Mouse (Mus musculus) neural tube, embryonic 14.5 days (tissue): ENCODE results near the gene Taf9b. TPM values are rescaled to one million over a fixed set of nuclear protein-coding genes. Genes with fewer than 3 reads are reported as not detected.
A peak's percentile ranks its signal among the peaks of the same experiment; 100 is the strongest.
"Not testable (repeated sequence)": the region's sequence is repeated elsewhere in the genome, so short reads cannot be mapped to it uniquely, and the experiment has no call there.

Source experiments
- ATAC-seq: fragments of 200-750 bp; cut with Nextera tagmentation; 2 replicates; pipeline ENCODE4 v1.8.0; 2017; ENCODE audit warnings: low read depth, mild to moderate bottlenecking, moderate TSS enrichment, moderate library complexity
- H3K27ac ChIP-seq: fragments of 300-500 bp; sonication (generic); 2 replicates; pipeline ENCODE4 v1.5.1; 2014; ENCODE audit warnings: low read depth, mild to moderate bottlenecking, control low read depth, low read length, moderate library complexity, mixed read lengths
- H3K27me3 ChIP-seq: fragments of 300-500 bp; sonication (generic); 2 replicates; pipeline ENCODE4 v1.6.1; 2014; ENCODE audit warnings: low read length; ENCODE audit not compliant: control insufficient read depth, insufficient read depth
- H3K36me3 ChIP-seq: fragments of 300-500 bp; sonication (generic); 2 replicates; pipeline ENCODE4 v1.6.1; 2014; ENCODE audit warnings: low read length, mixed read lengths; ENCODE audit not compliant: control insufficient read depth, insufficient read depth
- H3K4me1 ChIP-seq: fragments of 300-500 bp; sonication (generic); 2 replicates; pipeline ENCODE4 v1.6.1; 2014; ENCODE audit warnings: low read length; ENCODE audit not compliant: control insufficient read depth, insufficient read depth
- H3K4me2 ChIP-seq: fragments of 300-500 bp; sonication (generic); 2 replicates; pipeline ENCODE4 v1.6.1; 2014; ENCODE audit warnings: mild to moderate bottlenecking, low read depth, low read length, control low read depth
- H3K4me3 ChIP-seq: fragments of 300-500 bp; sonication (generic); 2 replicates; pipeline ENCODE4 v1.5.1; 2014; ENCODE audit warnings: low read depth, low read length, control low read depth, mixed read lengths
- H3K9ac ChIP-seq: fragments of 300-500 bp; sonication (generic); replicated peaks from 2 replicates; pipeline ENCODE4 v1.6.1; 2014; ENCODE audit warnings: low read depth, mild to moderate bottlenecking, control low read depth, low read length, mixed read lengths
- H3K9me3 ChIP-seq: fragments of 300-500 bp; sonication (generic); 2 replicates; pipeline ENCODE4 v1.6.1; 2016; ENCODE audit warnings: low read length; ENCODE audit not compliant: control insufficient read depth
- WGBS: fragments of 180-500 bp; shearing (Covaris S2); extraction: QIAGEN DNeasy Blood & Tissue Kit; methylation state at CpG from one replicate; pipeline ENCODE4 v1.1.7; 2014; 5-methylcytosine and 5-hydroxymethylcytosine counted together
- polyA plus RNA-seq: library from polyadenylated mRNA; unstranded; fragments of >200 nt; fragmentation: Nextera tagmentation; extraction: Ambion mirVana; gene quantifications from 2 replicates; pipeline ENCODE4 v1.2.1, GENCODE M21; 2014

Gene Taf9b
- polyA plus RNA-seq: 22.2 and 24.7 TPM in 2 replicates

DNA sequence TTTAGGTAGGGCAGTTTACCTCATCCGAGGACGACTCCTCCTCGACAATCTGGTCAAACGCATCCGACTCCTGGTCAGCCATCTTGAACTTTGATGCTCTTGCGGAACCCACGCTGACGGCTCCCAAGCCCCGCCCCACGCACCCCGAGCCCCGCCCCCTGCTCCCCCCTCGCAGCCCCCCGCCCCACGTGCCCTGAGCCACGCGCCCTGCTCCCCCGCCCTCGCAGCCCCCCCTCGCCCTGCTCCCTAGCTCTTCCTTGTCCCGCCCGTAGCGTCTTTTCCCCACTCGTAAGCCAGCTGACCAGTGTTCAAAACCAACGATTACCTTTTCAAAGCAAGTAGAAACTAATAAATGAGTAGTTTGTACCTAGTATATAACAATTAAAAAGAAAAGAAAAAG is at the start of gene Taf9b:
Taf9b (minus strand) TSS at position 101 of the 400 bp plus-strand sequence.
- Histone ChIP-seq H3K4me3 (peak within 1 kb of the TSS; percentile 52), H3K36me3 (no peaks in the 10 kb centered on the region), H3K9me3 (no peaks in the 10 kb centered on the region), H3K27me3 (no peaks in the 10 kb centered on the region), H3K4me1 (no peaks in the 10 kb centered on the region), H3K9ac (peak within 1 kb of the TSS; percentile 69; the same call in 1 of the 2 replicates), H3K4me2 (peak within 1 kb of the TSS; percentile 45), H3K27ac (peak within 1 kb of the TSS; percentile 89)
- ATAC-seq: no peak
- 92% methylated on average over 25 of the region's 25 CpGs for WGBS

DNA sequence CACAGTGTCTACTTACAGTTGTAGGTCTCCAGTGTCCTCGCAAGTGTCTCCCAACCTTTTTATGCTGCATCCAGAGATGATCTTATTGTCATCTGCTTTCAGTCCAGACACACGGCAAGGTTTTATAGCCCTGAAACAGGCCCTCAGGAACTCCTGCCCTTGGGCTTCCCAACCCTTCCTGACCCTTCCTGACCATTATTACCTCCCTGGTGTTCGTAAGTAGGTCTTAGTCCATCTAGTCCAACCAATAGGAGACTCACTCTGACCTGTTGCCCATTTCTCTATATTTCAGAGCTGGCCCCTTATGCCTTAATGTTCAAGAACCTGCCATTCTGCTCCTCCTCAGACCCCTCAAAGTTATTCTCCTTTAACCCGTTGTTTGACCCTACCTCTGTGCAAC is 34.3 kb upstream of the Taf9b start, which contains the start of gene Fnd3c2:
Fnd3c2 (minus strand) TSS at position 101 of the 400 bp plus-strand sequence.
- Histone ChIP-seq H3K4me2 (no peak within 1 kb of the TSS), H3K4me3 (no peak within 1 kb of the TSS), H3K36me3 (no peaks in the 10 kb centered on the region), H3K9ac (no peak within 1 kb of the TSS), H3K4me1 (no peaks in the 10 kb centered on the region), H3K9me3 (no peaks in the 10 kb centered on the region), H3K27me3 (no peaks in the 10 kb centered on the region), H3K27ac (no peak within 1 kb of the TSS)
- 86% methylated on average over 4 of the region's 4 CpGs for WGBS
- ATAC-seq: no peak

DNA sequence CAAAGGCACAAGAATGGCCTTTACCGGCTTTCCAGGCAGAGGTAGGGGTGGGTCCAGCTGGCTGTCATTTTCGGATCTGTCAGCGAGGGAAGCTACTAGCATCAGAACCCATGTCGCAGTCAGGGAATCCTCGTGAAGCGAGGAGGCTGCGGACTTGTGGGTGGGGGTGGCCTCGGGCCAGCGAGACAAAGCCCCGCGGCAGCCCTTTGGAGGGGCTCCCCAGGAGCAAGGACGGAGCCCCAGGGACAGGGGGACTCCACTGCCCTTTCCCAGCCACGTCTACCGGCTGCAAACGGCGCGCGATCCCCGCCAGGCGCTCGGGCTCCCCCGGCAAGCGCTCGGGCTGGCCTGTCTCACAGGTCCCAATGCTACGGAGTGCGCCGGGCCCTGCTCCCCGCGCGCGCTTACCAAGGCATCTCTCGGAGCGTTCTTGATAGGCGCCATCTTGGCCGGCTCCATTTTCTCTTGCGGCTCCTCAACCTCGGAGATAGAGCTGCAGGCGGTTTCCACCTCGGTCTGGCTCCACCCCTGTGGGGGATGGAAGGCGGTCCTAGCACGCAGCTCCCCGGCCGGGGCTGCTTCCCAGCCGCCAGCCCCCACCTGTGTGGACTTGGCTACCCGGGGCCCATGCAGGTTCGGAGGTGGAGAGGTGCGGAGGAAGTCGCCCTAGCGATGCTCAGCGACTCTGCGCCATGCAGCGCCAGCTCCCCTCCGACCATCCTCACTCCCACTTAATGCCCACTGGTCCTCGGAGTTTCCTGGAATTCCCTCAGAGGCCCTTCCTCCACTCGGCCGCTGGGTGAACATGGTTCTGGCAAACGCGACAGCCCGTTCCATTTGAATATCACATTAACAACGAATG is 1.6 kb downstream of the Taf9b start:
- no peaks in the 10 kb centered on the region for H3K27me3 ChIP-seq
- H3K9ac ChIP-seq: peak overlapping the region; percentile 69
- H3K4me3 ChIP-seq: peak overlapping the region; percentile 52
- peak; percentile 96 for ATAC-seq
- H3K36me3 ChIP-seq: no peaks in the 10 kb centered on the region
- no peaks in the 10 kb centered on the region for H3K9me3 ChIP-seq
- H3K4me2 ChIP-seq: peak overlapping the region; percentile 45
- H3K4me1 ChIP-seq: no peaks in the 10 kb centered on the region
- 25% methylated on average over 59 of the region's 60 CpGs for WGBS
- peak overlapping the region; percentile 89 for H3K27ac ChIP-seq

DNA sequence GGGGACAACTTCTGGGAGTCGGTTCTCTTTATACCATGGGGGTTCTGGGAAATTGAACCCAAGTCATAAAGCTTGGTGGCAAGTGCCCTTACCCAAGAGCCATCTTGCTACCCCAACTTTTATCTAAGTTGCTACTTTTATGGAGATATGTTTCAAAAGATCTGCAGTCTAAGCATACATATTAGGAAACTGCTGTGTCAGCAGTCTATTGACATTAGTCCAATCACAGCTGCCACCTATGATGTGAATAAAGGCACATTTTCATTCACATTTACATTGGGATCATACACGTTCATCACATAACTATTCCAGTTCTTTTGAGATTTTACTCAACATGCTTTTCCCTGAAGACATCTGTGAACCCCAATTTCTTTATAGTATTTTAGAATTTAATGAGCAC is 11.9 kb downstream of the Taf9b start:
- no peak for ATAC-seq
- Histone ChIP-seq H3K4me3 (no peak overlapping the region), H3K27ac (no peak overlapping the region), H3K9me3 (no peaks in the 10 kb centered on the region), H3K4me2 (no peak overlapping the region), H3K9ac (no peak overlapping the region), H3K4me1 (no peaks in the 10 kb centered on the region), H3K36me3 (no peaks in the 10 kb centered on the region), H3K27me3 (no peaks in the 10 kb centered on the region)
- WGBS: 88% methylated on average over 2 of the region's 2 CpGs

DNA sequence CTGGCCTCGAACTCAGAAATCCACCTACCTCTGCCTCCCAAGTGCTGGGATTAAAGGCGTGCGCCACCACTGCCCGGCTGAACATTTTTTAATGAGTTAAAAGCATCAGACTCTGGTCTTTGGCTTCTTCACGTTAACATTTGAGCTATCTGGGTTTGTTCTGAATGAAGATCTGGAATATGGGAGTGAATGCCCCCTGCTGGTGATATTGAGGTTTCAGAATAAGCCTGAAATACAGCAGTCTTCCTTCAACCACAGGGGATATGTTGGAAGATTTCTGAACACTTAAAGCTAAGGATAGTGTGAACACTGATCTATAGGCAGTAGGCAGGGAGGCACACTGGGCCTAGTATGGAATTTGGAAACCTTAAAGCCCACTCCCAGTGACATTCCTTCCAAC is 22.1 kb downstream of the Taf9b start:
- no peaks in the 10 kb centered on the region; the same call in 1 of the 2 replicates for H3K36me3 ChIP-seq

DNA sequence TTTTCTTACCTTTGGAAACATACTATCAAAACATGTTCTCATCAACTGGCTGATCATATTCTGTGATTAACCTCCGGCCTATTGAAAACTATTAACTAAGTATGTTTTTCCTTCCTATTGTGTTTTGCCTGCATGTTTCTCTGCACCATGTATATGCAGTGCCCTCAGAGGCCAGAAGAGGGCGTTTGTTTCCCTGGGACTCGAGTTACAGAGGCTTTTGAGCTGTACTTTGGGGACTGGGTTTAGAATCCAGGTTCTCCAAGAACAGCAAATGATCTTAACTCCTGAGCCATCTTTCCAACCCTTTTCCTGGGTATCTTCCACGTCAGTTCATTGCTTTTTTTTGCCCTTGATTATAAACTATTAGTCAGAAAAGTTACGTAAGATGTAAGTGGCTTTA is 23.6 kb downstream of the Taf9b start:
- H3K9me3 ChIP-seq: no peaks in the 10 kb centered on the region
- no peaks in the 10 kb centered on the region; the same call in 1 of the 2 replicates for H3K36me3 ChIP-seq
- no peak overlapping the region for H3K4me3 ChIP-seq
- H3K9ac ChIP-seq: no peak overlapping the region
- 71% methylated on average over 5 of the region's 5 CpGs for WGBS
- H3K4me2 ChIP-seq: no peak overlapping the region
- H3K27me3 ChIP-seq: no peaks in the 10 kb centered on the region
- no peaks in the 10 kb centered on the region for H3K4me1 ChIP-seq
- no peak for ATAC-seq
- H3K27ac ChIP-seq: no peak overlapping the region

More for the DNA sequence above, 22.1 kb downstream of the Taf9b start:
- H3K27me3 ChIP-seq: no peaks in the 10 kb centered on the region
- H3K4me3 ChIP-seq: no peak overlapping the region
- H3K9me3 ChIP-seq: no peaks in the 10 kb centered on the region
- no peak overlapping the region for H3K9ac ChIP-seq
- WGBS: 84% methylated on average over 5 of the region's 5 CpGs
- no peaks in the 10 kb centered on the region for H3K4me1 ChIP-seq
- no peak overlapping the region for H3K27ac ChIP-seq
- ATAC-seq: no peak
- no peak overlapping the region for H3K4me2 ChIP-seq

- not testable (repeated sequence) for H3K27ac ChIP-seq, H3K4me2 ChIP-seq, ATAC-seq, H3K4me3 ChIP-seq, H3K9me3 ChIP-seq, H3K9ac ChIP-seq, H3K4me1 ChIP-seq, H3K27me3 ChIP-seq, H3K36me3 ChIP-seq
- 94% methylated on average over 6 of the region's 6 CpGs for WGBS
These were observed 26.6 kb downstream of the Taf9b start for GRCm38 (mm10) chrX:106194361-106194760.

- H3K4me2 ChIP-seq: peak overlapping the region; percentile 71; the same call in 1 of the 2 replicates
- peaks cover 9% of the 10 kb centered on the region; the same call in 1 of the 2 replicates for H3K4me1 ChIP-seq
- H3K4me3 ChIP-seq: no peak overlapping the region
- no peaks in the 10 kb centered on the region for H3K27me3 ChIP-seq
- no peaks in the 10 kb centered on the region for H3K36me3 ChIP-seq
- no peak overlapping the region for H3K27ac ChIP-seq
- WGBS: 49% methylated on average over 4 of the region's 4 CpGs
- H3K9me3 ChIP-seq: no peaks in the 10 kb centered on the region
- no peak for ATAC-seq
- no peak overlapping the region for H3K9ac ChIP-seq
These were observed 30.9 kb downstream of the Taf9b start for GRCm38 (mm10) chrX:106190091-106190490.

- Histone ChIP-seq H3K36me3 (no peaks in the 10 kb centered on the region), H3K9me3 (no peaks in the 10 kb centered on the region), H3K4me3 (no peak overlapping the region), H3K4me2 (peak overlapping the region; percentile 71), H3K4me1 (peaks cover 9% of the 10 kb centered on the region; the same call in 1 of the 2 replicates), H3K27me3 (no peaks in the 10 kb centered on the region), H3K27ac (no peak overlapping the region), H3K9ac (no peak overlapping the region)
- no peak for ATAC-seq
- WGBS: 59% methylated on average over 5 of the region's 5 CpGs
These were observed 31.6 kb downstream of the Taf9b start for GRCm38 (mm10) chrX:106189356-106189755.
